Mouse (Mus musculus) olfactory bulb, adult 2 months (tissue): ENCODE results near the gene Smim8. TPM values are rescaled to one million over a fixed set of nuclear protein-coding genes. Genes with fewer than 3 reads are reported as not detected.

Experiments
- H3K27ac ChIP-seq: fragments of 200-500 bp; 2 replicates; pipeline ENCODE4 v1.5.1; 2012; ENCODE audit warnings: low read depth, low read length; ENCODE audit not compliant: insufficient read depth
- H3K4me1 ChIP-seq: fragments of 200-500 bp; 2 replicates; pipeline ENCODE4 v1.6.1; 2012; ENCODE audit warnings: low read length; ENCODE audit not compliant: control insufficient read depth, insufficient read depth
- H3K4me3 ChIP-seq: fragments of 200-500 bp; 2 replicates; pipeline ENCODE4 v1.5.1; 2012; ENCODE audit warnings: mild to moderate bottlenecking, low read depth, low read length, moderate library complexity; ENCODE audit not compliant: insufficient read depth
- CTCF ChIP-seq: fragments of 200-500 bp; IDR thresholded peaks from 2 replicates; pipeline ENCODE4 v1.5.1; 2012; ENCODE audit warnings: low read depth, mild to moderate bottlenecking, low read length, moderate library complexity; ENCODE audit not compliant: insufficient read depth
- POLR2A ChIP-seq: fragments of 200-500 bp; IDR thresholded peaks from 2 replicates; pipeline ENCODE4 v1.6.1; 2012; ENCODE audit warnings: mild to moderate bottlenecking, low read depth, low read length, moderate library complexity; ENCODE audit not compliant: insufficient read depth
- WGBS: fragments of 180-500 bp; shearing (Covaris S2); methylation state at CpG from one replicate; pipeline ENCODE4 v1.1.7; 2018; 5-methylcytosine and 5-hydroxymethylcytosine counted together
- polyA plus RNA-seq: library from polyadenylated mRNA; stranded (reverse); fragments of >200 nt; gene quantifications from 2 replicates; pipeline ENCODE4 v1.2.4, GENCODE M21; 2012; ENCODE audit warnings: low replicate concordance; ENCODE audit not compliant: missing spikeins, insufficient read depth, insufficient read length

Gene Smim8
- polyA plus RNA-seq, result not detected in 2 replicates

- H3K4me1 ChIP-seq, result no peaks in the 10 kb centered on the region; the same call in 1 of the 2 replicates
- peak within 1 kb of the TSS; percentile 80 for H3K4me3 ChIP-seq
- H3K27ac ChIP-seq, result peak within 1 kb of the TSS; percentile 49
- 5% methylated on average over 40 of the region's 40 CpGs for WGBS
- TF ChIP-seq POLR2A (peak; percentile 87), CTCF (peak; percentile 84)
These were observed at the start of gene Smim8 for GRCm38 (mm10) chr4:34777677-34778527. TSS of gene Smim8 (minus strand) at chr4:34778423.

- Histone ChIP-seq H3K27ac (no peak overlapping the region), H3K4me3 (no peak overlapping the region), H3K4me1 (no peaks in the 10 kb centered on the region)
- 54% methylated on average over 1 of the region's 1 CpGs for WGBS
- TF ChIP-seq CTCF (no peak), POLR2A (no peak)
These were observed 45.7 kb upstream of the Smim8 start for GRCm38 (mm10) chr4:34823901-34824300.

- no peak overlapping the region for H3K4me3 ChIP-seq
- no peak for TF ChIP-seq CTCF
- no peak for TF ChIP-seq POLR2A
- WGBS, result 87% methylated on average over 4 of the region's 4 CpGs
- no peaks in the 10 kb centered on the region for H3K4me1 ChIP-seq
- H3K27ac ChIP-seq, result no peak overlapping the region
These were observed 41.7 kb upstream of the Smim8 start for GRCm38 (mm10) chr4:34819904-34820303.

GRCm38 (mm10) chr4:34801166-34802034, 23.2 kb upstream of the Smim8 start:
- H3K4me1 ChIP-seq, result no peaks in the 10 kb centered on the region
- WGBS, result 84% methylated on average over 14 of the region's 14 CpGs
- no peak for TF ChIP-seq POLR2A
- no peak for TF ChIP-seq CTCF
- no peak overlapping the region for H3K27ac ChIP-seq
- no peak overlapping the region for H3K4me3 ChIP-seq

GRCm38 (mm10) chr4:34798005-34798404, 19.8 kb upstream of the Smim8 start:
- WGBS, result 83% methylated on average over 2 of the region's 2 CpGs
- no peak for TF ChIP-seq CTCF
- TF ChIP-seq POLR2A, result no peak
- Histone ChIP-seq H3K4me1 (no peaks in the 10 kb centered on the region), H3K27ac (no peak overlapping the region), H3K4me3 (no peak overlapping the region)

- TF ChIP-seq CTCF (no peak), POLR2A (no peak)
- H3K4me1 ChIP-seq, result no peaks in the 10 kb centered on the region
- H3K27ac ChIP-seq, result no peak overlapping the region
- WGBS, result 66% methylated on average over 8 of the region's 8 CpGs
- no peak overlapping the region for H3K4me3 ChIP-seq
These were observed 19.2 kb upstream of the Smim8 start for GRCm38 (mm10) chr4:34797294-34797983.

GRCm38 (mm10) chr4:34796294-34796693, 18.1 kb upstream of the Smim8 start:
- H3K4me3 ChIP-seq, result no peak overlapping the region
- no peak for TF ChIP-seq POLR2A
- TF ChIP-seq CTCF, result no peak
- no peaks in the 10 kb centered on the region for H3K4me1 ChIP-seq
- 63% methylated on average over 5 of the region's 5 CpGs for WGBS
- H3K27ac ChIP-seq, result no peak overlapping the region

GRCm38 (mm10) chr4:34786476-34786875, 8.3 kb upstream of the Smim8 start:
- WGBS, result 90% methylated on average over 3 of the region's 3 CpGs
- TF ChIP-seq CTCF (no peak), POLR2A (no peak)
- Histone ChIP-seq H3K4me3 (no peak overlapping the region), H3K27ac (no peak overlapping the region), H3K4me1 (no peaks in the 10 kb centered on the region)
